Mouse (Mus musculus) stomach, embryonic 16.5 days (tissue): ENCODE results near the gene Tmem95. TPM values are rescaled to one million over a fixed set of nuclear protein-coding genes. Genes with fewer than 3 reads are reported as not detected.
A peak's percentile ranks its signal among the peaks of the same experiment; 100 is the strongest.

Experiments used
- ATAC-seq: fragments of 200-750 bp; cut with Nextera tagmentation; 2 replicates; pipeline ENCODE4 v1.8.0; 2017; ENCODE audit warnings: moderate number of reproducible peaks, moderate TSS enrichment; ENCODE audit not compliant: insufficient read depth, low FRiP score
- H3K27ac ChIP-seq: fragments of 300-500 bp; sonication (generic); 2 replicates; pipeline ENCODE4 v1.5.1; 2014; ENCODE audit warnings: low read length
- H3K27me3 ChIP-seq: fragments of 300-500 bp; sonication (generic); 2 replicates; pipeline ENCODE4 v1.6.1; 2014; ENCODE audit warnings: low read length, control low read depth, mixed read lengths; ENCODE audit not compliant: control insufficient read depth, insufficient read depth
- H3K36me3 ChIP-seq: fragments of 300-500 bp; sonication (generic); 2 replicates; pipeline ENCODE4 v1.6.1; 2014; ENCODE audit warnings: low read length; ENCODE audit not compliant: control insufficient read depth, insufficient read depth
- H3K4me1 ChIP-seq: fragments of 300-500 bp; sonication (generic); 2 replicates; pipeline ENCODE4 v1.6.1; 2014; ENCODE audit warnings: low read length, control low read depth, mixed read lengths; ENCODE audit not compliant: control insufficient read depth, insufficient read depth
- H3K4me2 ChIP-seq: fragments of 300-500 bp; sonication (generic); 2 replicates; pipeline ENCODE4 v1.6.1; 2014; ENCODE audit warnings: low read depth, low read length, mixed read lengths
- H3K4me3 ChIP-seq: fragments of 300-500 bp; sonication (generic); replicated peaks from 2 replicates; pipeline ENCODE4 v1.5.1; 2014; ENCODE audit warnings: mild to moderate bottlenecking, low read length
- H3K9ac ChIP-seq: fragments of 300-500 bp; sonication (generic); 2 replicates; pipeline ENCODE4 v1.6.1; 2014; ENCODE audit warnings: low read length
- H3K9me3 ChIP-seq: fragments of 300-500 bp; sonication (generic); replicated peaks from 2 replicates; pipeline ENCODE4 v1.6.1; 2016; ENCODE audit warnings: low read length, control low read depth; ENCODE audit not compliant: control insufficient read depth
- WGBS: fragments of 180-500 bp; shearing (Covaris S2); extraction: QIAGEN DNeasy Blood & Tissue Kit; methylation state at CpG from one replicate; pipeline ENCODE4 v1.1.7; 2014; 5-methylcytosine and 5-hydroxymethylcytosine counted together
- polyA plus RNA-seq: library from polyadenylated mRNA; unstranded; fragments of >200 nt; fragmentation: Nextera tagmentation; extraction: Ambion mirVana; gene quantifications from 2 replicates; pipeline ENCODE4 v1.2.1, GENCODE M21; 2015

The Tmem95 gene
- polyA plus RNA-seq, 1 experiment from 2014 or later, result not detected

- WGBS, result 78% methylated on average over 15 of the region's 15 CpGs
- peaks cover 36% of the 10 kb centered on the region for H3K36me3 ChIP-seq
Observed at GRCm38 (mm10) chr11:69912716-69913530, 35.1 kb upstream of the Tmem95 start.

GRCm38 (mm10) chr11:69911701-69912100 is 33.9 kb upstream of the Tmem95 start:
- WGBS, result 87% methylated on average over 6 of the region's 6 CpGs
- Histone ChIP-seq H3K9ac (no peak overlapping the region), H3K27ac (no peak overlapping the region), H3K27me3 (no peaks in the 10 kb centered on the region), H3K4me2 (no peak overlapping the region), H3K36me3 (peaks cover 31% of the 10 kb centered on the region), H3K4me3 (no peak overlapping the region), H3K9me3 (no peaks in the 10 kb centered on the region), H3K4me1 (peaks cover 28% of the 10 kb centered on the region)
- ATAC-seq, result no peak

More at GRCm38 (mm10) chr11:69912716-69913530, 35.1 kb upstream of the Tmem95 start:
- Histone ChIP-seq H3K27ac (0 out of 2 replicates have a peak overlapping the region, but pooled peaks have one; percentile 88), H3K4me2 (peak overlapping the region; percentile 93), H3K9me3 (no peaks in the 10 kb centered on the region), H3K4me1 (peaks cover 28% of the 10 kb centered on the region), H3K9ac (peak overlapping the region; percentile 95), H3K4me3 (peak overlapping the region; percentile 95), H3K27me3 (no peaks in the 10 kb centered on the region)
- no peak for ATAC-seq

GRCm38 (mm10) chr11:69910781-69911560 is 33.2 kb upstream of the Tmem95 start:
- no peak overlapping the region for H3K27ac ChIP-seq
- H3K9me3 ChIP-seq, result no peaks in the 10 kb centered on the region
- H3K4me1 ChIP-seq, result peaks cover 25% of the 10 kb centered on the region
- ATAC-seq, result no peak
- H3K4me2 ChIP-seq, result no peak overlapping the region
- WGBS, result 92% methylated on average over 17 of the region's 17 CpGs
- no peak overlapping the region for H3K9ac ChIP-seq
- peaks cover 34% of the 10 kb centered on the region for H3K36me3 ChIP-seq
- no peaks in the 10 kb centered on the region for H3K27me3 ChIP-seq
- no peak overlapping the region for H3K4me3 ChIP-seq

- H3K4me1 ChIP-seq, result peaks cover 18% of the 10 kb centered on the region
- WGBS, result 91% methylated on average over 8 of the region's 8 CpGs
- H3K4me2 ChIP-seq, result no peak overlapping the region
- H3K4me3 ChIP-seq, result no peak overlapping the region
- no peak overlapping the region for H3K27ac ChIP-seq
- H3K27me3 ChIP-seq, result no peaks in the 10 kb centered on the region
- H3K9me3 ChIP-seq, result no peaks in the 10 kb centered on the region
- no peak overlapping the region for H3K9ac ChIP-seq
- H3K36me3 ChIP-seq, result peaks cover 33% of the 10 kb centered on the region
- ATAC-seq, result no peak
Observed at GRCm38 (mm10) chr11:69910177-69910576, 32.4 kb upstream of the Tmem95 start.

GRCm38 (mm10) chr11:69909174-69909573 is 31.4 kb upstream of the Tmem95 start:
- H3K4me2 ChIP-seq, result no peak overlapping the region
- H3K4me1 ChIP-seq, result peaks cover 8% of the 10 kb centered on the region
- 84% methylated on average over 5 of the region's 5 CpGs for WGBS
- H3K9me3 ChIP-seq, result no peaks in the 10 kb centered on the region
- no peaks in the 10 kb centered on the region for H3K27me3 ChIP-seq
- no peak overlapping the region for H3K9ac ChIP-seq
- peaks cover 37% of the 10 kb centered on the region for H3K36me3 ChIP-seq
- H3K4me3 ChIP-seq, result no peak overlapping the region
- no peak overlapping the region for H3K27ac ChIP-seq
- no peak for ATAC-seq

GRCm38 (mm10) chr11:69908645-69909044 is 30.8 kb upstream of the Tmem95 start:
- Histone ChIP-seq H3K27me3 (no peaks in the 10 kb centered on the region), H3K9me3 (no peaks in the 10 kb centered on the region), H3K27ac (no peak overlapping the region), H3K36me3 (peaks cover 37% of the 10 kb centered on the region), H3K4me1 (peaks cover 8% of the 10 kb centered on the region), H3K9ac (no peak overlapping the region), H3K4me2 (no peak overlapping the region), H3K4me3 (no peak overlapping the region)
- WGBS, result 90% methylated on average over 11 of the region's 11 CpGs
- ATAC-seq, result no peak

GRCm38 (mm10) chr11:69904311-69904710 is 26.5 kb upstream of the Tmem95 start:
- WGBS, result 92% methylated on average over 9 of the region's 9 CpGs
- H3K9me3 ChIP-seq, result no peaks in the 10 kb centered on the region
- H3K27ac ChIP-seq, result no peak overlapping the region

GRCm38 (mm10) chr11:69902972-69903371 is 25.2 kb upstream of the Tmem95 start:
- 78% methylated on average over 13 of the region's 13 CpGs for WGBS
- Histone ChIP-seq H3K4me1 (peaks cover 20% of the 10 kb centered on the region), H3K36me3 (peaks cover 20% of the 10 kb centered on the region), H3K27me3 (no peaks in the 10 kb centered on the region), H3K4me3 (no peak overlapping the region), H3K27ac (no peak overlapping the region), H3K9me3 (no peaks in the 10 kb centered on the region), H3K4me2 (peak overlapping the region; percentile 97; the same call in 1 of the 2 replicates), H3K9ac (no peak overlapping the region)
- no peak for ATAC-seq

More at GRCm38 (mm10) chr11:69904311-69904710, 26.5 kb upstream of the Tmem95 start:
- Histone ChIP-seq H3K4me2 (no peak overlapping the region), H3K9ac (no peak overlapping the region), H3K36me3 (peaks cover 25% of the 10 kb centered on the region), H3K4me3 (no peak overlapping the region), H3K4me1 (peaks cover 19% of the 10 kb centered on the region), H3K27me3 (no peaks in the 10 kb centered on the region)
- no peak for ATAC-seq

GRCm38 (mm10) chr11:69901993-69902392 is 24.2 kb upstream of the Tmem95 start:
- Histone ChIP-seq H3K27me3 (no peaks in the 10 kb centered on the region), H3K9ac (peak overlapping the region; percentile 92), H3K4me2 (peak overlapping the region; percentile 97), H3K36me3 (peaks cover 15% of the 10 kb centered on the region), H3K4me3 (peak overlapping the region; percentile 88), H3K27ac (peak overlapping the region; percentile 99), H3K4me1 (peaks cover 20% of the 10 kb centered on the region), H3K9me3 (no peaks in the 10 kb centered on the region)
- no peak; the same call in 1 of the 2 replicates for ATAC-seq
- under 1% methylated on average over 39 of the region's 39 CpGs for WGBS
